ENCODE assay signal across 12 mouse cellular contexts in the genomic region with DNA sequence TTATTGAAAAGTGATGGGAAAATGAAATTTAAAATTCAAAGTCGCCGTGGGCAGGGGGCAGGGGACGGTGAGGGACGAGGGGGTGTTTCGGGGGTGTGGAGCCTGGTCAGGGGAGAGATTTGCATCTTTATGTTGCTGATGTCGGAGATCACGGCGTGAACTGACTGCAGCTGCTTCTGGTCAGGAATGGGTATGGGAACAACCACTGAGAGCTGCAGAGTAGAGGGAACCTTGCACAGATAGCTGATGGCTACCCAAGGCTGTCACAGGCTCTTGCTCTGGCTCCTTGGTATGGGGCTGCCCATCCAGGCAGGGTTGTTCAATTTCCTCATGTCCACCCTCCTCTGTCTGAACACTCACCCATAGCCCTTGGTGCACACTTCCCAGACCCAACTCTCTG.
DNase-seq lines count a peak whose midpoint lies in the region; ATAC-seq lines count a peak whose summit lies in the region.
"Had no signal": no experiment of that assay in that cellular context is flagged by ENCODE, and none has a peak within 500 bp of the region (broad histone marks: within the 10 kb centered on the region; RNA-seq: fewer than 3 reads in every experiment).

No protein-coding gene starts in this region.

- no peak for DNase-seq in kidney, postnatal 14 days
- DNase-seq in layer of hippocampus, adult 18-20 months (ENCODE audit: low spot score in 2 of 2): no peak
- DNase-seq in left cerebral cortex, postnatal 36 days (ENCODE audit: low spot score in 2 of 2): no peak
- DNase-seq: kidney, adult 18-20 months; lung, postnatal 36 days; thymus, postnatal 25 days had no signal

- peaks cover 14% of the 10 kb centered on the region for H3K4me1 ChIP-seq in kidney, embryonic 16.5 days (ENCODE audit: insufficient read depth, low read length)
- H3K4me1 ChIP-seq in embryonic facial prominence, embryonic 15.5 days: peaks cover 31% of the 10 kb centered on the region
- peaks cover 18% of the 10 kb centered on the region for H3K4me1 ChIP-seq in hindbrain, embryonic 16.5 days (ENCODE audit: control insufficient read depth, insufficient read depth, low read depth, low read length)
- peaks cover 30% of the 10 kb centered on the region for H3K4me1 ChIP-seq in neural tube, embryonic 12.5 days

- 17% methylated on average over 8 of the region's 8 CpGs for WGBS in kidney, embryonic 16.5 days
- 13% methylated on average over 8 of the region's 8 CpGs for WGBS in embryonic facial prominence, embryonic 15.5 days
- WGBS in hindbrain, embryonic 16.5 days: 7% methylated on average over 8 of the region's 8 CpGs
- WGBS in neural tube, embryonic 12.5 days: 5% methylated on average over 8 of the region's 8 CpGs

- no peak overlapping the region for H3K27ac ChIP-seq in kidney, embryonic 16.5 days (ENCODE audit: low read length)
- H3K27ac ChIP-seq in embryonic facial prominence, embryonic 15.5 days (replicated peaks): no peak overlapping the region
- H3K27ac ChIP-seq in hindbrain, embryonic 16.5 days (ENCODE audit: low read depth, low read length): no peak overlapping the region
- H3K27ac ChIP-seq in neural tube, embryonic 12.5 days: no peak overlapping the region
- H3K27ac ChIP-seq: stomach, postnatal 0 days had no signal

- no peak overlapping the region for H3K4me3 ChIP-seq in kidney, embryonic 16.5 days (ENCODE audit: low read length)
- no peak overlapping the region for H3K4me3 ChIP-seq in embryonic facial prominence, embryonic 15.5 days (replicated peaks)
- no peak overlapping the region for H3K4me3 ChIP-seq in hindbrain, embryonic 16.5 days (ENCODE audit: low read length)
- no peak overlapping the region for H3K4me3 ChIP-seq in neural tube, embryonic 12.5 days
- H3K4me3 ChIP-seq: erythroblast, embryonic 14.5 days had no signal

- peaks cover 48% of the 10 kb centered on the region for H3K27me3 ChIP-seq in kidney, embryonic 16.5 days (ENCODE audit: insufficient read depth, low read length)
- H3K27me3 ChIP-seq in embryonic facial prominence, embryonic 15.5 days: peaks cover 7% of the 10 kb centered on the region; the same call in 1 of the 2 replicates
- H3K27me3 ChIP-seq in hindbrain, embryonic 16.5 days (replicated peaks; ENCODE audit: control insufficient read depth, insufficient read depth, low read length): 0 out of 2 replicates have a peak, but pooled peaks cover 2% of the 10 kb centered on the region
- peaks cover 35% of the 10 kb centered on the region for H3K27me3 ChIP-seq in neural tube, embryonic 12.5 days (replicated peaks)

- peak overlapping the region; percentile 31 for H3K4me2 ChIP-seq in kidney, embryonic 16.5 days (replicated peaks; ENCODE audit: low read depth, low read length)
- H3K4me2 ChIP-seq in embryonic facial prominence, embryonic 15.5 days (replicated peaks): peak overlapping the region; percentile 6; the same call in 1 of the 2 replicates
- 0 out of 2 replicates have a peak overlapping the region, but pooled peaks have one; percentile 10 for H3K4me2 ChIP-seq in hindbrain, embryonic 16.5 days (ENCODE audit: low read length)
- peak overlapping the region; percentile 37 for H3K4me2 ChIP-seq in neural tube, embryonic 12.5 days (replicated peaks)

- H3K9ac ChIP-seq in kidney, embryonic 16.5 days (replicated peaks; ENCODE audit: low read length): no peak overlapping the region
- H3K9ac ChIP-seq in embryonic facial prominence, embryonic 15.5 days: no peak overlapping the region
- H3K9ac ChIP-seq in hindbrain, embryonic 16.5 days (ENCODE audit: low read depth, low read length): no peak overlapping the region; the same call in 1 of the 2 replicates
- no peak overlapping the region for H3K9ac ChIP-seq in neural tube, embryonic 12.5 days

- intact Hi-C loops in left cerebral cortex, postnatal 36 days (cut with DNase I): no loop called here

- no peaks in the 10 kb centered on the region for H3K36me3 ChIP-seq in kidney, embryonic 16.5 days (ENCODE audit: insufficient read depth, low read length)
- no peaks in the 10 kb centered on the region for H3K36me3 ChIP-seq in embryonic facial prominence, embryonic 15.5 days
- H3K36me3 ChIP-seq in hindbrain, embryonic 16.5 days (ENCODE audit: control insufficient read depth, insufficient read depth, low read length): no peaks in the 10 kb centered on the region
- no peaks in the 10 kb centered on the region for H3K36me3 ChIP-seq in neural tube, embryonic 12.5 days

- H3K9me3 ChIP-seq in kidney, embryonic 16.5 days (ENCODE audit: low read length): no peaks in the 10 kb centered on the region
- H3K9me3 ChIP-seq in embryonic facial prominence, embryonic 15.5 days (replicated peaks): no peaks in the 10 kb centered on the region
- no peaks in the 10 kb centered on the region for H3K9me3 ChIP-seq in hindbrain, embryonic 16.5 days (ENCODE audit: control insufficient read depth, low read length)
- no peaks in the 10 kb centered on the region for H3K9me3 ChIP-seq in neural tube, embryonic 12.5 days

- ATAC-seq in kidney, embryonic 16.5 days (ENCODE audit: low FRiP score, low TSS enrichment): no peak
- no peak for ATAC-seq in embryonic facial prominence, embryonic 15.5 days (ENCODE audit: insufficient number of reproducible peaks, low FRiP score, low TSS enrichment, low read depth)
- ATAC-seq in hindbrain, embryonic 16.5 days: no peak
- no peak for ATAC-seq in neural tube, embryonic 12.5 days (ENCODE audit: low FRiP score, low read depth)
